Mouse (Mus musculus) gastrocnemius, postnatal 10 days (tissue): ENCODE results near the gene Mmp27. TPM values are rescaled to one million over a fixed set of nuclear protein-coding genes. Genes with fewer than 3 reads are reported as not detected.

Source experiments
- DNase-seq: peaks from one replicate; pipeline ENCODE4 v3.0.0; 2021; ENCODE audit warnings: mixed read lengths
- long read RNA-seq, 2 experiments: library from polyadenylated mRNA; stranded (forward); transcript quantifications; one replicate each; pipeline ENCODE4 v2.0.0; 2021
- total RNA-seq, 2 experiments: library from RNA; stranded (reverse); gene quantifications; 2 replicates each; pipeline ENCODE4 v1.2.3; 2021

Gene Mmp27
- under 1 TPM in 1 of 2 experiments, not detected in 1; 0.16 TPM for total RNA-seq
- long read RNA-seq, experiment 1, result 0 reads
- long read RNA-seq, experiment 2, result 0 reads

DNA sequence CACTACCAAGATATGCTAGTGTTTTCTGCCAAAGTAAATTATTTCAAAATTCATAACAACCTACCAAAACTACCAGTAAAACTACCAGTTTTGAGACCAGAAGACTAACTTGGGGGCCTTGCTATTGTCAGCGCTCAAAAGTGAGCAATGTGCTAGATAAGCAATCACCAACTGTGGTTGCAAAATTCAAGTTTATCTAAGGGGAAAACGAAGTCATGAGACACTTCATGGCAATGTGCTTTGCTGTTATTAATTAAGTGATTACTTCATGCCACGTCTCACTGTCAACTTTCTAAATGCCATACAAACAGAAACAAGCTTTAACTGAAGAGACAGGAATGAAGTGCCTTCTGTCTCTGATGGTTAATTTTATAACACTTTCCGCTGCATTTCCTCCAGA is at the start of gene Mmp27:
Gene Mmp27 (plus strand): TSS at position 235 of the 400 bp plus-strand sequence.
- no peak for DNase-seq

GRCm38 (mm10) chr9:7526255-7526940 is 44.8 kb upstream of the Mmp27 start:
- no peak for DNase-seq

DNA sequence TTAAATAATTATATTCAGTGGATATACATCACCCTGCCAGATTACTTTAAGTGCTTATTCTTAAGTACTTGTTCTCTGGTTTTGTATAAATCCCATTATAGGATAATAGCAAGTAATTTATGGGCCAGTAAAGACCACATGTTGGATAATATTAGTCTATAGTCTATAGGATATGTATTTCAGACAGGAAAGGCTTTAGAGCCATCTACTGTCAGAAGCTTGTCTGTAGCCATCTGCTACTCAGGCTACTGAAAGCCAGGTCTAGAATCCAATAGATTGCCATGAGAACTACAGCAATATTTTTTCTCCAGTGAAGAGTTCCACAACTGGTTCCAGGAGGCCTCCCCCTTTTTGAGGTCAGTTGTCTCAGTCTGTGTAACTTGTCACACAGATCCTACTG is 28.4 kb upstream of the Mmp27 start:
- DNase-seq, result no peak

DNA sequence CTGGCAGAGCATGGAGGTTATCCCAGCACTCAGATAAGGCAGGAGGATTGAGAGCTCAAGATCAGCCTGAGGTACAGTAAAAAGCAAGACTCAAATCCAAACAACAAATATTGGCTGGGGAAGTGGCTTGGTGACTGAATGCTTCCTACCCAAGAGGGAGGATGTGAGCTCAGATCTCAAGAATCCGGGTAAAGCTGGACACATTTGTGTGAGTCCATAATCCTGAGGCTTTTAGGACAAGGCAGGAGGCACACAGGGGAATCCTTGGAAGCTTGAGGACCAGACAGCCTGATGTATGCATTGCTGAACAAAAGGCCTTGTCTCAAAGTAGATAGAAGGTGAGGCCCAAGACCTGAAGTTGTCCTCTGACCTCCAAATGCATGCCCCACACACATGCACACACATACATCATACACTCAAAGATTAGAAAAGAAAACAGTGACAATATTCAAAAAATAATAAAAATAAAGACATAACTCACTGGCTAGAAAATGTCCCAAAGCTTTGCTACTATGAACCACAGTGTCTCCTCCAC is 26.2 kb upstream of the Mmp27 start:
- DNase-seq, result no peak

- DNase-seq, result no peak
These were observed 25.7 kb upstream of the Mmp27 start for GRCm38 (mm10) chr9:7545471-7545870.

GRCm38 (mm10) chr9:7545920-7546319 is 25.3 kb upstream of the Mmp27 start:
- DNase-seq, result no peak

GRCm38 (mm10) chr9:7551943-7552342 is 19.3 kb upstream of the Mmp27 start:
- no peak for DNase-seq

GRCm38 (mm10) chr9:7553536-7553935 is 17.7 kb upstream of the Mmp27 start:
- no peak for DNase-seq

DNA sequence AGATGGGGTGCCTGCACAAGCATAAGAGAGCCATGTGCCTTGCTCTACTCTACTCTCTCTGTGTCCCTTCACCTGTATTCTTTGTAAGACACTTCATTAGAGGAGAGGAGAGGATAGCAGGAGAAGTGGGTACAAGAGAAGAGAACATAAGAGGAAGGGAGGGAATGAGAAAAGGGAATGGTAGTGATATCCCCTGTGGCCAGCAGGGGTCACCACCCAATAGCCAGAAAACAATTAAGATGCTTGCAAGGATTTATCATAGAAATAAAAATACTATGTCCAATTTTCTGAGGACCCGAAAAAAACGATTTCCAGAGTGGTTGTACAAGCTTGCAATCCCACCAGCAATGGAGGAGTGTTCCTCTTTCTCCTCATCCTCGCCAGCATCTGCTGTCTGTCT is 16.8 kb upstream of the Mmp27 start:
- peak; percentile 19 for DNase-seq

DNA sequence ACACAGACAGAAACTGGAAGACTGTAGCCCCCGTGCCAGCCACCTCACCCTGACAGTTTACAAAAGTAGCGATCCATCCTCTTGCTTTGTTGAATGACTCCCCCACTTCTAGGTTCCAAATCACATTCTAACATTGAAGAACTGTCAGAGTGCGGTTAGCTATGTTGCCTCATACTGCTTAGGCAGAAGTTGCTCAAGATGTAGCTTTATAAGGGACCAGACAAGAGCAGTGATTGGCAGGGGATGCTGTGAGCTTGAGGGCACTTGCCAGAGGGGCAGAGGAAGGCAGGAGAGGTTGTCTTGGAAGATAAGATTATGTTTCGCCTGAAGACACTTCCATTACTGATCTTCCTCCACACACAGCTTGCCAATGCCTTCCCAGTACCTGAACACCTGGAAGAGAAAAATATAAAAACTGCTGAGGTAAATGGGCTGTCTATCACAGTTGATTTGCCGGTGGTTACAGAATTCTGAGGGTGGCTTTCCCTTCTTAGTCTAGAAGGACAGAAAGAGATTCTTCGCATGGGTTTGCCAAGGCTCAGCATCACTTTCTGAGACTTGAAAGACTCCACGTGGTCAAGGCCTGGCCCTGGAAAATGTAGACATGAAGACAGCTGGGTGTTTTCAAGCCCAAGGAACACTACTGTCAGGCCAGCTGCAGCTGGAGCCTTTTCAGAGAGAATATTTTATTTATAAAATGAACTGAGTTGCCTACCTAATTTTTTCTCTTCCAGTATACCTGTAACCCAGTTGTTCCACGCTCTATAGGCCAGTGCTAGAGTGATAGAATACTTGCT is 12.8 kb upstream of the Mmp27 start, which contains the start of gene Mmp8:
Gene Mmp8 (plus strand): TSS at position 236 of the 797 bp plus-strand sequence.
- no peak for DNase-seq

DNA sequence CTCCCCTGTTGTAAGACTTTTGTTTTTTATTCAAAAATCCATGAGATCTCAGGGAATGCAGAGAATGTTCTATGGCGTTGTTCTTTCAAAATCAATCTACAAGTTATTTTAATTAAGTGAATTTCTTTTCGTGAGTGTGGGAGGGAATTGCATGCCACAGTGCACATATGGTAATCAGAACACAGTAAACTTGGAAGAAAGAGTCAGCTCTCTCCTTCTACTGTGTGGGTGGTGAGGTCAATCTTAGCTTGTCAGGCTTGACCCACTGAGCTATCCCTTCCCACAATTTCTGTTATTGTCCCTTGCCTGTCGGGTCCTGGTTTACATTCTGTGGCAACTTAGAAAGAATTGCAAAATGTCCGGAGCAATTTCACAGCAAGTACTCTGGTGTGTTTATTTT is 11.2 kb upstream of the Mmp27 start:
- DNase-seq, result no peak

- no peak for DNase-seq
These were observed 3.8 kb upstream of the Mmp27 start for GRCm38 (mm10) chr9:7567376-7567775.

- DNase-seq, result no peak
These were observed 3.3 kb upstream of the Mmp27 start for GRCm38 (mm10) chr9:7567923-7568322.

DNA sequence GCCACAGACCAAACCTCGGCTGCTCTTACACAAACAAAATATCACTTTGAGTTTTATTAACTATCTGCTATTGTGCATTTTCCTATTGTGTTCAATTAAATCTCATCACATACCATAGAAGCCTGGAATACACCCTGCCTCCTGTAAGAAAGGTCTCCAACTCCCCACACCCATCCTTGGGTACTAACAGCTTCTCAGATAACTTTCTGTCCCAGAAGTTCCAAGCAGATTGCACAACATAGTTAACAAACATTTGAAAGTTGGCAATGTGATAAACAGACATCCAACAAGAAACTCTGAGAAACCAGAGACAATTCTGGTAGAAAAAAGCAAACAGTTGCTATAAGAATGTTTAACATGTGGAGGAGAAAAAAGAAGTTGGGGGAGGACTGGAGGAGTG is 711 bp upstream of the Mmp27 start:
- no peak for DNase-seq

GRCm38 (mm10) chr9:7572188-7572587 is 992 bp downstream of the Mmp27 start:
- DNase-seq, result no peak

DNA sequence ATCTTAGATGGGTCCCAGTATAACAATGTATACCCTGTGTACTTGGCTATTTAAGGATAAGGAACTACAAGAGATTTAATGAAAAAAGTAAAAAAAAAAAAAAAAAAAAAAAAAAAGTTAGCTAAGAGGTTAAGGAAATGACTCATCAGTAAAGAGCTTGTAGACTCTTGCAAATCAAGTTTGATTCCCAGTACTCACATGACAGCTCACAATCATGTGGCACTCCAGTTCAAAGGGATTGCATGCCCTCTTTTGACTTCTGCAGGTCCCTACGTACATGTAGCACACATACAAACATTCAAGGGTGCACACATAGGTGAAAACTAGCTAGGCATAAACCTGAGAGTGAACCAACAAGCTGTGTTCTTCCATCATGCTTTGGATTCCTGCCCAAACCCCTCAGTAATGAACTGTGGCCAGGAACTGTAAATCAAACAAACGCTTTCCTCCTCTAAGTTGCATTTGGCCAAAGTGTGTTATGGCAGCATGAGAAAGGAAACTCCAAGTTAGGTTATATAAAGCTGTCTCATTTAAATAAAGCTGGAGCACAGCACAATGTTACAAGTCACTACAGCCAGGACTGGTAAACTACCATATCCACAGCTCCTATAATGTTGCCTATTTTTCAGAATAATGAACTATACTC is 1.6 kb downstream of the Mmp27 start:
- no peak for DNase-seq

GRCm38 (mm10) chr9:7575526-7575925 is 4.3 kb downstream of the Mmp27 start:
- DNase-seq, result no peak

DNA sequence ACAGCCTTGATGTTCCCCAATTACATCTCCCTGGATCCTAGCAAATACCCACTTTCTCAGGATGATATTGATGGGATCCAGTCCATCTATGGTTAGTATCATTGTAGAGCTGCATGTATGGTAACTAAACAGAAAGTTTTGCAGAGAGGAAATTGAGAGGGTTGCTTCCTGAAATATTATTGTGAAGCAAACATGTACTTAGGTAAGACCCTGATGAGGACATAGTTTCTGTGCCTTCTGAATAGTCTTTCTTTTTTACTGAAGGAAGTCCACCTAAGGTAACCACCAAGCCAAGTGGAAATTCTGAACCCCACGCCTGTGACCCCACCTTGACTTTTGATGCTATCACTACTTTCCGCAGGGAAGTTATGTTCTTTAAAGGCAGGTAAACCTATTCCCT is 6.2 kb downstream of the Mmp27 start:
- no peak for DNase-seq

DNA sequence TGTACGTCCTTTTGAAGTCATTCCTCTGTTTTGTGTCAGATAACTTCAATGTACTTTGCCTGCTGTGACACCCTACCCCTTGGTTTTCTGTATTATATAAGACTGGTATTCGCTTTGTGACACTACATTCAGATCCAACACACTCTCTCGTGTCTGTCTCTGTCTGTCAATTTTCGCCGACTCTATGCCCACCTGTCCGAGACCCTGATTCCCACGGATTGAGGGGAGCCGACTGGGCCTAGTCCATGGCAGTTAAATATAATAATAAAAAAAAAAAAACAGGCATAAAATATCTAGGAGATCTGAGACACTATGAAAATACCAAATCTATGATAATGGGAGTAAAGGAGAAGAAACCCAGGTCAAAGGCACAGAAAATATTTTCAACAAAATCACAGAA is 18.9 kb downstream of the Mmp27 start:
- no peak for DNase-seq

DNA sequence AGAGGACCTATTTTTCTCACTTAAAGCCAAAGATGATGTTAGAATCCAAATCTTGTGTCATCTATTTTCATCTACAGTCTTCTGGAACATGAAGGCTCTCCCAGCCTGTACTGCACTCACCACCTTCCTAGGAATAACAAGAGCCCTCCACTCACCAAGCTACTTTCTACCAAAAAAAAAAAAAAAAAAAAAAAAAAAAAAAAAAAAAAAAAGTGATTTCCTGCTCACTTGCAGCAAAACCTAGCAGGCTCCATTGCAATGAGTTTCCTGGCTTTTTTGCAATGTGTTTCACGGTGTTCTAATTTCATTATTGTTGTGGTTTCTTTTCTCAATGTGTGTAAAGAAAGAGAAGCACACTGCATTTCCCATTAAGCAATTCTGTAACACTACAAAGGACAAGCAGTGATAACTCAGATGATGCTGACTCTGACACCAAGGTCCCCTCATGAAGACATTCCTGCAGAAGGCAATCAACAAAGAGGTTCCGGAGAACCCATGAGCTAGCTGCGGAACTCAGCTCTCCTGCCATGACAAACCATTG is 22.1 kb downstream of the Mmp27 start:
- DNase-seq, result no peak

- peak; percentile 66 for DNase-seq
These were observed 23.8 kb downstream of the Mmp27 start for GRCm38 (mm10) chr9:7594816-7595540.
